Mouse (Mus musculus) MEL (cell line): Measurements from ENCODE around the gene Fam196b. TPM values are rescaled to one million over a fixed set of nuclear protein-coding genes. Genes with fewer than 3 reads are reported as not detected.

Experiments used
- DNase-seq: peaks from one replicate; pipeline ENCODE4 v3.0.0; 2011; ENCODE audit warnings: low read depth, low spot score
- H3K27ac ChIP-seq: 2 replicates; pipeline ENCODE4 v1.5.1; 2012; ENCODE audit warnings: low read depth, mild to moderate bottlenecking, control low read depth, low read length, moderate library complexity; ENCODE audit not compliant: control insufficient read depth
- H3K27me3 ChIP-seq, 2 experiments: fragments of 150-350 bp in 1 of 2; sonication (generic) in 1 of 2; 2 replicates each; pipeline ENCODE4 v1.6.1; 2012; ENCODE audit warnings: low read length in 2 of 2, mild to moderate bottlenecking in 2 of 2, improper control_type of control experiment in 1 of 2, moderate library complexity in 1 of 2; ENCODE audit not compliant: insufficient read depth in 2 of 2, control insufficient read depth in 1 of 2
- H3K36me3 ChIP-seq, 2 experiments: 2 replicates each; pipeline ENCODE4 v1.6.1; 2012 to 2014; ENCODE audit warnings: low read length in 2 of 2, improper control_type of control experiment in 1 of 2, inconsistent platforms in 1 of 2, mild to moderate bottlenecking in 1 of 2; ENCODE audit not compliant: insufficient read depth in 2 of 2, control insufficient read depth in 1 of 2
- H3K4me1 ChIP-seq, 2 experiments: fragments of 150-350 bp in 1 of 2; sonication (generic) in 1 of 2; 2 replicates each; pipeline ENCODE4 v1.6.1; 2012; ENCODE audit warnings: low read length in 2 of 2, improper control_type of control experiment in 1 of 2, mild to moderate bottlenecking in 1 of 2; ENCODE audit not compliant: insufficient read depth in 2 of 2, control insufficient read depth in 1 of 2
- H3K4me3 ChIP-seq, 2 experiments: fragments of 150-350 bp in 1 of 2; sonication (generic) in 1 of 2; 2 replicates each; pipeline ENCODE4 v1.5.1; 2012; ENCODE audit warnings: low read depth in 2 of 2, low read length in 2 of 2, mild to moderate bottlenecking in 2 of 2, moderate library complexity in 2 of 2, control low read depth in 1 of 2, improper control_type of control experiment in 1 of 2; ENCODE audit not compliant: control insufficient read depth in 1 of 2, insufficient read depth in 1 of 2
- H3K79me2 ChIP-seq: 2 replicates; pipeline ENCODE4 v1.6.1; 2012; ENCODE audit warnings: mild to moderate bottlenecking, low read length, moderate library complexity; ENCODE audit not compliant: control insufficient read depth, poor library complexity, insufficient read depth
- H3K9ac ChIP-seq: 2 replicates; pipeline ENCODE4 v1.6.1; 2012; ENCODE audit warnings: low read depth, mild to moderate bottlenecking, control low read depth, low read length, moderate library complexity; ENCODE audit not compliant: control insufficient read depth, poor library complexity, severe bottlenecking
- H3K9me3 ChIP-seq: fragments of 150-350 bp; sonication (generic); replicated peaks from 2 replicates; pipeline ENCODE4 v1.6.1; 2012; ENCODE audit warnings: mild to moderate bottlenecking, low read length, improper control_type of control experiment, moderate library complexity; ENCODE audit not compliant: insufficient read depth
- BHLHE40 ChIP-seq: IDR thresholded peaks from 2 replicates; pipeline ENCODE4 v1.6.1; 2012; ENCODE audit warnings: low read depth, mild to moderate bottlenecking, inconsistent platforms, low read length, improper control_type of control experiment, borderline replicate concordance
- CHD1 ChIP-seq: IDR thresholded peaks from 2 replicates; pipeline ENCODE4 v1.6.1; 2012; ENCODE audit warnings: low read depth, mild to moderate bottlenecking, inconsistent platforms, low read length, improper control_type of control experiment
- CHD2 ChIP-seq: IDR thresholded peaks from 2 replicates; pipeline ENCODE4 v1.6.1; 2011; ENCODE audit warnings: low read length, improper control_type of control experiment
- CTCF ChIP-seq, 3 experiments: IDR thresholded peaks in 2 of 3; conservative IDR thresholded peaks in 1 of 3; 2 replicates each; pipeline ENCODE4 v1.5.1; 2011 to 2012; ENCODE audit warnings: low read length in 3 of 3, low read depth in 2 of 3, mild to moderate bottlenecking in 2 of 3, improper control_type of control experiment in 1 of 3, inconsistent platforms in 1 of 3, mixed read lengths in 1 of 3, moderate library complexity in 1 of 3; ENCODE audit not compliant: control insufficient read depth in 1 of 3, insufficient read depth in 1 of 3, poor library complexity in 1 of 3, severe bottlenecking in 1 of 3
- E2F4 ChIP-seq: IDR thresholded peaks from 2 replicates; pipeline ENCODE4 v1.6.1; 2011; ENCODE audit warnings: low read depth, low read length, improper control_type of control experiment, borderline replicate concordance
- EP300 ChIP-seq, 2 experiments: IDR thresholded peaks; 2 replicates each; pipeline ENCODE4 v1.6.1; 2011; ENCODE audit warnings: improper control_type of control experiment in 2 of 2, low read length in 2 of 2, low read depth in 1 of 2, mild to moderate bottlenecking in 1 of 2
- GABPA ChIP-seq: IDR thresholded peaks from 2 replicates; pipeline ENCODE4 v1.6.1; 2012; ENCODE audit warnings: low read depth, mild to moderate bottlenecking, inconsistent platforms, low read length, improper control_type of control experiment, moderate library complexity
- GATA1 ChIP-seq: IDR thresholded peaks from 2 replicates; pipeline ENCODE4 v1.6.1; 2011; ENCODE audit warnings: low read depth, low read length, improper control_type of control experiment
- MAFK ChIP-seq: IDR thresholded peaks from 2 replicates; pipeline ENCODE4 v1.6.1; 2011; ENCODE audit warnings: low read depth, mild to moderate bottlenecking, low read length, improper control_type of control experiment, borderline replicate concordance
- NELFE ChIP-seq: IDR thresholded peaks from 2 replicates; pipeline ENCODE4 v1.6.1; 2011; ENCODE audit warnings: low read depth, low read length, improper control_type of control experiment
- NRF1 ChIP-seq: IDR thresholded peaks from 2 replicates; pipeline ENCODE4 v1.6.1; 2014; ENCODE audit warnings: low read depth, mild to moderate bottlenecking, inconsistent platforms, low read length, improper control_type of control experiment, moderate library complexity; ENCODE audit not compliant: poor library complexity, insufficient read depth, severe bottlenecking
- POLR2A ChIP-seq, 2 experiments: IDR thresholded peaks; 2 replicates each; pipeline ENCODE4 v1.6.1; 2011 to 2012; ENCODE audit warnings: low read length in 2 of 2, mild to moderate bottlenecking in 2 of 2, control low read depth in 1 of 2, improper control_type of control experiment in 1 of 2, low read depth in 1 of 2, moderate library complexity in 1 of 2; ENCODE audit not compliant: control insufficient read depth in 1 of 2, insufficient read depth in 1 of 2, poor library complexity in 1 of 2
- POLR2AphosphoS2 ChIP-seq: IDR thresholded peaks from 2 replicates; pipeline ENCODE4 v1.6.1; 2011; ENCODE audit warnings: low read length, improper control_type of control experiment
- RAD21 ChIP-seq: IDR thresholded peaks from 2 replicates; pipeline ENCODE4 v1.6.1; 2011; ENCODE audit warnings: mild to moderate bottlenecking, low read depth, low read length, improper control_type of control experiment
- RCOR1 ChIP-seq: IDR thresholded peaks from 2 replicates; pipeline ENCODE4 v1.6.1; 2012; ENCODE audit warnings: low read depth, mild to moderate bottlenecking, inconsistent platforms, low read length, improper control_type of control experiment
- SIN3A ChIP-seq: IDR thresholded peaks from 2 replicates; pipeline ENCODE4 v1.6.1; 2012; ENCODE audit warnings: low read length, improper control_type of control experiment, inconsistent platforms
- SMC3 ChIP-seq: IDR thresholded peaks from 2 replicates; pipeline ENCODE4 v1.6.1; 2011; ENCODE audit warnings: low read depth, low read length, improper control_type of control experiment
- TBP ChIP-seq: IDR thresholded peaks from 2 replicates; pipeline ENCODE4 v1.8.0; 2011; ENCODE audit warnings: low read depth, low read length, improper control_type of control experiment
- UBTF ChIP-seq: IDR thresholded peaks from 2 replicates; pipeline ENCODE4 v1.6.1; 2012; ENCODE audit warnings: low read depth, mild to moderate bottlenecking, inconsistent platforms, low read length, improper control_type of control experiment, moderate library complexity, borderline replicate concordance; ENCODE audit not compliant: insufficient read depth
- USF1 ChIP-seq: IDR thresholded peaks from 2 replicates; pipeline ENCODE4 v1.6.1; 2014; ENCODE audit warnings: low read depth, mild to moderate bottlenecking, inconsistent platforms, low read length, improper control_type of control experiment, moderate library complexity
- ZC3H11A ChIP-seq: IDR thresholded peaks from 2 replicates; pipeline ENCODE4 v1.6.1; 2012; ENCODE audit warnings: low read depth, mild to moderate bottlenecking, inconsistent platforms, low read length, improper control_type of control experiment
- ZMIZ1 ChIP-seq: IDR thresholded peaks from 2 replicates; pipeline ENCODE4 v1.6.1; 2012; ENCODE audit warnings: low read depth, mild to moderate bottlenecking, inconsistent platforms, low read length, improper control_type of control experiment, moderate library complexity
- ZNF384 ChIP-seq: IDR thresholded peaks from 2 replicates; pipeline ENCODE4 v1.6.1; 2012; ENCODE audit warnings: low read depth, mild to moderate bottlenecking, inconsistent platforms, low read length, improper control_type of control experiment
- polyA plus RNA-seq, 2 experiments: library from polyadenylated mRNA; stranded (reverse) in 1 of 2; unstranded in 1 of 2; fragments of >175 nt in 1 of 2; fragments of >200 nt in 1 of 2; gene quantifications; 2 replicates each; pipeline versions ENCODE4 v1.2.1 to v1.2.4; 2012; ENCODE audit warnings: low replicate concordance in 2 of 2, low read depth in 1 of 2; ENCODE audit not compliant: insufficient read length in 2 of 2, insufficient read depth in 1 of 2, missing spikeins in 1 of 2
- total RNA-seq: library from RNA; depleted of rRNA; stranded (reverse); fragments of 300-350 nt; gene quantifications from 2 replicates; pipeline ENCODE4 v1.2.3, GENCODE M21; 2012

Gene Fam196b
- total and polyA plus RNA-seq, 3 experiments = 0.10 to 0.23 TPM; not detected in 1

DNA sequence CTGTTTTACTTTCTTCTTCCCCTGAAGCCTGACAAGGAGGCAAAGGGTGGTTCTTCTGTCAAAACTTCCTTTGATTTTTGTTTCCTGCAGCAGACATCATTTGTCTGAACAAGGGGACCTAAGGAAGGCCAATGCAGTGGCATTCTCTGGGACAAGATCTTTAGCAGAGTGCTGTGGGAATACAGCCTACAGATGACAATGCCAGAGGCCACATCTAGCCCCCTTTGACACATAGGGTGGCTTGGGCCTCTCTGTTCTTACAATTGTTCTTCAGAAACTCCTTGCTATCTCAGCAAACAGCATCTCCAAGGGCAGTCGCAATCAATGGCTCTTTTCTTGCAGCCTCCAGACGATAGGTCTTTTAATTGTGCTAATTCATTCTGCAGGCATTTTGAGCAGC, 23.9 kb upstream of the Fam196b start:
- peaks cover 0 to 3% of the 10 kb centered on the region in 2 experiments; a peak in 1 of 4 replicates for H3K36me3 ChIP-seq
- H3K9ac ChIP-seq = no peak overlapping the region

DNA sequence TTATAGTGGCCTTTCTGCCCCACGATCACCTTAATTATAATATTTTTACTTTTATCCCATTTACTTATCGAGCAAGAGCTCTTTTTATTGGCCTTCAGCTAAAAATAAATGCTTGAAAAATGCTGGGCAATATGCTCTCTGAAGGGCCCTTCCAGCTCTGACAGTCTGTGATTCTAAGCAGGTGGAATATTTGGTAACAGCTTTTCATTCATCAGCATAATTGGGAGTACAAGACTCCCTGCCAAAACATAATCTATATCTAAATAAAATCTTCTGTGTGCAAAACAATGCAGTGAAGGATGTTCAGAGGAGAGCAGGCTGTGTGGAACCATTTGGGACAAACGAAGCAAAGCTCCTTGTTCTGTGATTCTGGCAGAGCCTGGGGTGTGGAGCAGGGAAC, 23.3 kb upstream of the Fam196b start:
- Histone ChIP-seq H3K27me3 (no peaks in the 10 kb centered on the region), H3K27ac (no peak overlapping the region), H3K79me2 (no peaks in the 10 kb centered on the region), H3K36me3 (peaks cover 0 to 3% of the 10 kb centered on the region in 2 experiments; a peak in 1 of 4 replicates), H3K4me1 (no peaks in the 10 kb centered on the region), H3K9me3 (no peaks in the 10 kb centered on the region), H3K9ac (no peak overlapping the region), H3K4me3 (no peak overlapping the region)
- no peak for TF ChIP-seq RAD21
- TF ChIP-seq USF1 = no peak
- TF ChIP-seq GABPA = no peak
- TF ChIP-seq SMC3 = no peak
- TF ChIP-seq ZC3H11A = no peak
- no peak for TF ChIP-seq ZNF384
- TF ChIP-seq BHLHE40 = no peak
- no peak for TF ChIP-seq CHD1
- no peak for TF ChIP-seq POLR2AphosphoS2
- TF ChIP-seq CTCF (IDR thresholded peaks at IDR 0.05 in 2 of 3, conservative IDR thresholded peaks at IDR 0.05 in 1 of 3; ENCODE audit: control insufficient read depth in 1 of 3, insufficient read depth in 1 of 3, low read depth in 2 of 3, low read length in 3 of 3, poor library complexity in 1 of 3, severe bottlenecking in 1 of 3) = no peak
- no peak for TF ChIP-seq E2F4
- TF ChIP-seq SIN3A = no peak
- no peak for TF ChIP-seq NRF1
- TF ChIP-seq NELFE = no peak
- no peak for TF ChIP-seq TBP
- TF ChIP-seq GATA1 = no peak
- TF ChIP-seq ZMIZ1 = no peak
- no peak for TF ChIP-seq MAFK
- no peak for TF ChIP-seq CHD2
- TF ChIP-seq EP300 (IDR thresholded peaks at IDR 0.05; ENCODE audit: low read depth in 1 of 2, low read length in 2 of 2) = no peak
- no peak for DNase-seq

More for the DNA sequence above, 23.9 kb upstream of the Fam196b start:
- Histone ChIP-seq H3K4me3 (no peak overlapping the region), H3K79me2 (no peaks in the 10 kb centered on the region), H3K4me1 (no peaks in the 10 kb centered on the region), H3K27ac (no peak overlapping the region), H3K9me3 (no peaks in the 10 kb centered on the region), H3K27me3 (no peaks in the 10 kb centered on the region)
- TF ChIP-seq CTCF (IDR thresholded peaks at IDR 0.05 in 2 of 3, conservative IDR thresholded peaks at IDR 0.05 in 1 of 3; ENCODE audit: control insufficient read depth in 1 of 3, insufficient read depth in 1 of 3, low read depth in 2 of 3, low read length in 3 of 3, poor library complexity in 1 of 3, severe bottlenecking in 1 of 3) (no peak), BHLHE40 (no peak), RCOR1 (no peak), UBTF (no peak), POLR2A (IDR thresholded peaks at IDR 0.05; ENCODE audit: control insufficient read depth in 1 of 2, insufficient read depth in 1 of 2, low read depth in 1 of 2, low read length in 2 of 2, poor library complexity in 1 of 2) (no peak), GATA1 (no peak)
- no peak for DNase-seq
